Mouse (Mus musculus): ENCODE data around the gene Hopx. TPM values are rescaled to one million over a fixed set of nuclear protein-coding genes. Genes with fewer than 3 reads are reported as not detected.
"Not testable (repeated sequence)": the region's sequence is repeated elsewhere in the genome, so short reads cannot be mapped to it uniquely, and the experiment has no call there.

Hopx gene
- total RNA-seq, 2 experiments from 2014 or later, result 86.3 to 89.3 TPM

DNA sequence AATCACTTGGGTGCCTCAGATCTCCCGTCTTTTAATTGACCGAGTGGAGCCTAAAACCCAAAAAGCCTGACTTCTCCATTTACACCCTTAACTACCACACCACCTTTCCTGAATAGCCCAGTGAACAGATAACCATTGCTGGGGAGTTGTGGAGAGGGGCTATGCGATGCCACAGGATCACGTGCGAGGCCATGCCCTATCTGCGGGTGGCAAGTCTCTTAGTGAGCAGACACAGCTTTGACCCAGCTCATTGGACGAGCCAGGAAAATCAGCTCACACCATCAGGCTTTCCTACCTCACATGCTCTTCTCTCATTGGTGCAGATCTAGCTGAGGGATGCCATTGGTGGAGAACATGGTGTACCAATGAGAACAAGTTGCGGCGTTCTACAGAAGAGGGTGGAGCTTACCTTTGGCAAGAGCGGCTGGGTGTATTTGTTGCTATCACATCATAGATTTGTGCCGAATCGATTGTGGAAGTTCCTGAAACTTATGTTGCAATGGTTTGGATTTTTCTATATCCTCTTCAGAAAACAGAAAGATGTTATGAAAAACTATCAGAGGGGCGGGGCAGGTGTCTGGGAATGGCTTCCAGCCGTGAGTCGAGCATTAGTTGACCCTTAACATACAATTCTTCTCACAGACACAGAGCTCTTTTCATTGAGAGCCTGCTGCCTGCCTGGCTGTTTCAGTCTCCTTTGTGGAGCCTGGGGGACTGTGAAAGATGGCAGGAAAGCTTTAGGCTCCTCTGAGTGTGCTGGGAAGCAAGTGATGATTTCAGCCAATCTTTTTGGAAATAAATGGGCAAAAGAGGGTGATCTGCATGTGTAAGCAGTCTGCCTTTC, 12.2 kb downstream of the Hopx start:
- no peak for DNase-seq (ENCODE audit: extremely low spot score in 1 of 2, low spot score in 1 of 2)

- DNase-seq (ENCODE audit: extremely low spot score in 1 of 2, low spot score in 1 of 2), result no peak
These were observed 14.2 kb downstream of the Hopx start for GRCm38 (mm10) chr5:77100691-77101090.

DNA sequence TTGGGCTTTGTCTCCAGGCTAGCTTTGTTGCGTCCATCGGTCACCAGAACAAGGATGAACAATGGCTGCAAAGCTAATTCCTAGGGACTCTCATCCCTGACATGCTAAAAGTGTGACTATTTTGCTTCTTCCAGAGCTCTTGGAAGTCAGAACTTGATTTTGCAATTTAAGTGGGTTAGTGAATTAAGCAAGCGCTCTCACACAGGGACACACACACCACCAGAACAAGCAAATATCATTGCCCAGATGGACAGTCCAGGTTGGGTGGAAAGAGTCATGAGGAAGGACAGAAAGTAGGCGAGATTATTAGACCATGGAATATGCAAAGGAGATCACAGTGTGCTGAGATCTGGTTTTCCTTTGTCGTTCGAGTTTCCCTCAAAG, 14.9 kb downstream of the Hopx start:
- no peak for DNase-seq (ENCODE audit: extremely low spot score in 1 of 2, low spot score in 1 of 2)

- DNase-seq (ENCODE audit: extremely low spot score in 1 of 2, low spot score in 1 of 2), result no peak
These were observed 15.5 kb downstream of the Hopx start for GRCm38 (mm10) chr5:77099317-77099996.

DNA sequence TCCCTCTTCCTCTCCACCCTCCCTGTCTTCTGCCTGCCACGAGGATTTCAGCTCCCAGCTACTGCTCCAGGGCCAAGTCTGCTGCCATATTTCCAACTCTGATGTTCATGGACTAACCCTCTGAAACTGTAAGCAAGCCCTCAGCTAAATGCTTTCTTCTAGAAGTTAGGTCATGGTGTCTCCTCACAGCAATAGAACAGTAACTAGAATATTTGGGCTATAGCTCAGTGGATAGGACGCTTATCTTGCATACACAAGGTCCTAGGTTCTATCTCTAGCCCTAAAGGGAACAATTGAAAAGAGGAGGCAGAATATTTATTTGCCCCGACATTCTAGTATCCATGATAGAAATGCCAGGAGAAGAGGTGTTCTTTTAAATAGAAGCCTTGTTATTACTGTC, 16.0 kb downstream of the Hopx start:
- DNase-seq (ENCODE audit: extremely low spot score in 1 of 2, low spot score in 1 of 2), result no peak

DNA sequence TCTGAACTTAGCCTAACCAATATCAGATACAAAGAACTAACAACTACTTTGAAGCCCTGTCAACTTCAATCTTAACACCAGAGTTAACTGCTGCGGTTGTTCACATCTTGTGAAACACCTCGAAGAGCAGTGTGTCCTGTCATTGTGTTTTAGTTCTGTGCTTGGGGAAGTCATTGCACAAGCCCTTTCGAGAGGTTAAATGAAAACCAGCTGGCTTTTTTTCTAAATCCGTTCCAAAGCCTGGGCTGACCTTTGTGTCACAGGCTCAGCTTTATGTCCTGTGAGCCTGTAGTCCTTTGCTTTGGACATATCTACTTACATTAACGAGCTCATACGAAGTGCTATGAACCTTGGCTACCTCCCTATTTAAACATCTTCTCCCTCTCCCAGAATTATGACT, 17.2 kb downstream of the Hopx start:
- no peak for DNase-seq (ENCODE audit: extremely low spot score in 1 of 2, low spot score in 1 of 2)

- not testable (repeated sequence) for DNase-seq (ENCODE audit: extremely low spot score in 1 of 2, low spot score in 1 of 2)
These were observed 18.7 kb downstream of the Hopx start for GRCm38 (mm10) chr5:77096194-77096593.

DNA sequence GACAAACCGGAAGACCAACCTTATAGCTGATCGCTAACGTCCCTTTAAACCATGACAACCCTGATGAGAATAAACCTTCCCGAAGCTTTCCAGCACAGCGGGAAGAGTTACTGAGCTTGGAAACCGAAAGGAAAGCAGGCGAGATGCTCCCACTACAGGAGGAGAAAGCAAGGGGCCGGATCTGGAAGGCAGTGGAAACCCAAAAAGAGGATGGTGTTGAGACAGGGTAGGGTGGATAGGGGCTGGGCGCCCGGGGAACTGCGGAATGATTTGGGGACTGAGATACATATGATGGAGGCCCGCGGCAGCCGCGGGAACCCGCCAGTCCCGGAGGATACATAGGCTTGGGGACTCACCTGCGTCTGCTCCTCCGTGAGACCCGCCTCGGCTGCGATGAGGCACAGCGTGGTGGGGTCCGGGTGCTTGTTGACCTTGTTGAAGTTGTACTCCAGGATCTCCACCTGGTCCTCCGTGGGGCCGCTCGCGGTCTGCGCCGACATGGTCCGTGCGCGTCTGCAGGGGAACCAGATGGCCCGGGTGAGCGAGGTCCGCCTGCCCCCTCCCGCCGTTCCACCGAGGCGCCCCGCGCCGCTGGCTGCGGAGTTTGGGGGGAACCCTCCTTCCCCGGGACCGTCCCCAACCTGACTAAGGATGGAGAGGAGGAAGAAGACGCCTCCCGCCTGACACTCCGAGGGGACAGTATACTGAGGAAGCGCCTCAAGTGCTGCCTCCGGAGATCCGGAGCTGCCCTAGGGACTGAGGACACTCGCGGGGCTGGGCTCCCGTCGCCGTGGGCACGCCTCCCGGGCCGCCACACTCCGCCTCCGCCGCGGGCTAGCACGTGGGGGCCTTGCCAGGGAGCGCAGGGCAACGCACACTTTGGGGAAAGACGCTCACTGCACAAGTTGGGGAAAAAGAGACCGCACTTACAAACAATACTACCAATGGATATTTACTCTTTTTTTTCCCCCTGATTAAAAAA, 20.1 kb downstream of the Hopx start:
- DNase-seq (ENCODE audit: extremely low spot score in 1 of 2, low spot score in 1 of 2), result peak; percentile 49 to 56

GRCm38 (mm10) chr5:77093961-77094360, 21.0 kb downstream of the Hopx start:
- no peak for DNase-seq (ENCODE audit: extremely low spot score in 1 of 2, low spot score in 1 of 2)

GRCm38 (mm10) chr5:77092531-77092930, 22.4 kb downstream of the Hopx start:
- DNase-seq (ENCODE audit: extremely low spot score in 1 of 2, low spot score in 1 of 2), result no peak

DNA sequence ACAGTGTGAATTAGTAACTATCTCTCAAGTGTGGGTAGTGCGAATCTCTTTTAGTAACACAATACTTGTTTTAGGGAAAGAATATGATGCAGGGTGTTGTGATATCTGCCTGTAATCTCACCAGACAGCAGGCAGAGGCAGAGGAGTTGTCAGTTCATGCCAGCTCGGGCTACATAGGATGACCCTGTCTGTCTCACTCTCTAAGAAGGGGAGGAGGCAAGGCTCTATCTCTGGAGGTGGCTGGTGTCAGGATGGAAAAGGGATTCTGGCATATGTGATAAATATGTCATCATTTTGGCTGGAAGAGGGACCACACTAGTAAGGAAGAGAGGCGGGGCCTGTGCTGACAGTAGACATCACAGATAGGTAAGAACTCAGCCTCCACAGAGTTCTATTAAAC, 23.0 kb downstream of the Hopx start:
- DNase-seq (ENCODE audit: extremely low spot score in 1 of 2, low spot score in 1 of 2), result no peak

- DNase-seq (ENCODE audit: extremely low spot score in 1 of 2, low spot score in 1 of 2), result no peak
These were observed 24.3 kb downstream of the Hopx start for GRCm38 (mm10) chr5:77090521-77091096.

DNA sequence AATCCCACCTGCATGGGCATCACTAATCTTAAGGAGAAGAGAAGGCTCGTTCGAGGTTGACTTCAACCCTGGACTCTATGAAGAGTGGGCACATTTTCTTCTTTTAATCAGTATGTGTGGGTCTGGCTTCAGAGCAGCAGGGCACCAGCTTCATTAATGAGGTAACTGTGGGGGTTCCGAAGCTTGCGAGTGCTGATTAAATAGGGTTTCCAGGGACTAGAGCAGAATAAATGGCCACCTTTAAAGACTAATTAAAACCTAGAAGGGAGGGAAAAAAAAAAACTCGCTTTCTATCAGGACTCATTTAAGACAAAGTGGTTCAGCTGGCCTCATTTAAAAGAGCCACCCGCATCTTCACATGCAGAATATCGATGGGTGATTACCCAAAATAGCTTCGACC, 25.0 kb downstream of the Hopx start:
- DNase-seq (ENCODE audit: extremely low spot score in 1 of 2, low spot score in 1 of 2), result no peak

GRCm38 (mm10) chr5:77089294-77089693, 25.6 kb downstream of the Hopx start:
- DNase-seq (ENCODE audit: extremely low spot score in 1 of 2, low spot score in 1 of 2), result peak in 1 of 2 experiments; percentile 69

GRCm38 (mm10) chr5:77087122-77087521, 27.8 kb downstream of the Hopx start:
- no peak for DNase-seq (ENCODE audit: extremely low spot score in 1 of 2, low spot score in 1 of 2)

DNA sequence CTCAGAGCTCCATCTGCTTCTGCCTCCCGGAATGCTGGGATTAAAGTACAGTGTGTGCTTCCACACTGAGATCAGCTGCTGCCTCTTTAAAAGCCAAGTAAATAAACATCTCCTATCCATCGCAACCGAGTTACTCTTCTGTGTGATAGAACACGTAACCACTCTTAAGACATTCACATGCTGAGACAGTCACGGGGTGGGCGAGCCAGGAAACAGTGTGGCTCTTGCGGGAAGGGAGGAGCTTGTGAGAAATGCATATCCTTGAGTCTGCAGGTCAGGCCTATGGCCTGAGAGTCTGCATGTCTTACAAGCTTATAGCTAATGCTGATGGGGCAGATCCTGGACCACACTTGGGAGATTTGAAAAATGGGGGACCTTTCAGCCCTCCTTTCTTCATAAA, 28.4 kb downstream of the Hopx start:
- no peak for DNase-seq (ENCODE audit: extremely low spot score in 1 of 2, low spot score in 1 of 2)

- no peak for DNase-seq (ENCODE audit: extremely low spot score in 1 of 2, low spot score in 1 of 2)
These were observed 29.0 kb downstream of the Hopx start for GRCm38 (mm10) chr5:77085753-77086450.

- no peak for DNase-seq (ENCODE audit: extremely low spot score in 1 of 2, low spot score in 1 of 2)
These were observed 30.5 kb downstream of the Hopx start for GRCm38 (mm10) chr5:77084418-77084817.

GRCm38 (mm10) chr5:77082735-77083134, 32.2 kb downstream of the Hopx start:
- DNase-seq (ENCODE audit: extremely low spot score in 1 of 2, low spot score in 1 of 2), result no peak

DNA sequence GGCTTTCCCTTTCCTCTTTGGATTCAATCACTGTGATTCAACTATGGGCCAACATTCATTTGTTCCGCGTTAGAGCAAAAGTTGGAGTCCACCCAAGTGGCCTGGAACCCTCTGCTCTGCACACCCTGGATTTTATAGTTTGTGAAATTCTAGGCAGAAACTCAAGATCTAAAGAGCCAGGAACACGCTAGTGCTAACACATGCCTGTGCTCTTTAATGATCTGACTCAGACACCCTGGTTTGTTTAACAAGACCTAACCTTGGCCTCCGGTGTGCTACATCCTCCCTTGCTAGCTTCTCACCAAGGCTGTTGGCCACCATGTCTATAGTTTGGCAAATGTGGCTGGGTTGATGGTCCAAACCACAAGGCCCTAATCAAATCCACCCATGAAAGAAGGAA, 34.2 kb downstream of the Hopx start:
- DNase-seq (ENCODE audit: extremely low spot score in 1 of 2, low spot score in 1 of 2), result no peak
